Mouse (Mus musculus) MEL-GATA-1-ER (cell line): ENCODE measurements around the gene Pdzd2.
A peak's percentile ranks its signal among the peaks of the same experiment; 100 is the strongest.

Source experiments
- DNase-seq: peaks from one replicate; pipeline ENCODE4 v3.0.0-alpha.2; 2012; ENCODE audit warnings: low read depth; ENCODE audit errors: extremely low read depth

Gene Pdzd2

DNA sequence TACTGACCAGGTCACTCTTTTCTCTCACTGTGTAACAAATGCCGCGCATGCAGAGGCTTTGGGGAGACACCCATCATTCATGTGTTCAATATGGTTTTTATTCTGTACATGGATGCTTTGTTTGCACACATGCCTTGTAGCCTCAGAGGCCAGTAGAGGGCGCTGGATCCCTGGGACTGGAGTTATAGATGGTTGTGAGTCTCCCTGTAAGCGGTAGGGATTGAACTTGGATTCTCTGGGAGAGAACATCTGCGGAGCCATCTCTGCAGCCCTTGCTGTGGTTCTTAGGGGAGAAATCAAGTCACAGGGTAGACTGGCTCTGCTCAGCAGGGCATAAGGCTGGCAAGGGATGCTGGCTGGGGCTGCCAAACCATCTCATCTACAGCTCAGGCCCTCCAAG lies 161.4 kb downstream of the Pdzd2 start:
- peak; percentile 69 for DNase-seq

DNA sequence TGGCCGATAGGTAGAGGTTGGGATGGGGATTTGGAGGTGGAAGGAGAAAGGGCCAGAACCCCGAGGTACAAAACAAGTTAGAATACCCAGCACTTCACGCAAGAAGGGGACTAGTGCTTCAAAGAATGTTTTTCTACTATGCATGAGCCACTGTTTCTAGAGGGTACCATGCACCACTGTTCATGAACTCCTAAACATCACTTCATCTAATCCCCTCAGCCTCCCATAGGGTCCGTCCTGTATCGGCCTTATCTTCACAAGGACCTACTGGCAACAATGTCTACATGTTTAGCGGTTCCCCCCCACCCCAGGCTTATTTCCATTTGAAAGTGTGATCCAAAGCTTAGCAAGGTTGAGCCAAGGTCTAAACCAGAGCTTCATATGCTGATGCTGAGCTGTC lies 162.0 kb downstream of the Pdzd2 start:
- DNase-seq: no peak

DNA sequence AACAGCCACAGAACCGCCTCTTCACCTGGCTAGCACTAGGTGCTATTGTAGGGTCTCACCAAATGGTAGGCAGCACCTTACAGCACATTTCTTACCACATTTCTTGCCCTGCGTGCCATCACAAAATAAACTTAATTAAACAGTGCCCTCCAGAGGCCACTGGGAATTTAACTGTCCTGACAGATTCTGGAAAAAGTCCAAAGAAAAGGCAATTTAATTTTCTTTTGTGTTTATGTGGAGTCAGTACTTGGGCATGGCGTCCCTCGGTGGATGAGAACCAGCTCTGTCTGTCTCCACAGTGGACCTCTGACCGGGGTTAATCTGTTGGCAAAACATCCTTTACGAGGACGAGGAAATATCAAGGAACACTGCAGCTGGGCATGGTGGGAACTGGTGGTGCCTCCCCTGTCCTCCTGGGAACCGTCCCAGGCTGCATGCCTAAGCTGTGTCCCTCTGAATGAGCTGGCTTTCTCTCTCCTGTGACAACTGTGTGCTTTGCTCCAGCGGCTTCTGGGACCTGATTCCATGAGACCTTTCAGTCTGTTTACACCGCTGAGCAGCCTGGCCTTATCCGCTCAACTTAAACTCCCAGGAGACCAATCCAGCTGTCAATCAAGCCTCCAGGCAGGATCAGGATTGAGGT lies 162.5 kb downstream of the Pdzd2 start:
- peak; percentile 77 for DNase-seq

DNA sequence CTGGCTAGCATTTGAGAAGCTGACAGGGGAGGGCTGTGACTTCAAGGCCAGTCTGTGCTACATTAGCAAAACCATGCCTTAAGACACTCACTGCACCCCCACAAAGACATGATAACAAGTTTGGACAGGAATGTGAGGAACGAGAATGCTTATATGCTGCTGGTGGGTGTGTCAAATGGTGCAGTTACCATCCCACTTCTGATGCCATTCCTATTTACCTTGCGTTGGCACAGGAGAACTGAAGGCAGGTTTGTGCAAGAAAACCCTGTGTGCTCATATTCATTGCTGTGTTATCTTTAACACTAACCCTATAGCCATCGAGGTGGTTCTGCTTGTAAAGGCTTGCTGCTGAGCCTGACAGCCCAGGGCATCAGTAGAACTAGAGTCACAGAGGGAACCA lies 166.1 kb downstream of the Pdzd2 start:
- DNase-seq: no peak

DNA sequence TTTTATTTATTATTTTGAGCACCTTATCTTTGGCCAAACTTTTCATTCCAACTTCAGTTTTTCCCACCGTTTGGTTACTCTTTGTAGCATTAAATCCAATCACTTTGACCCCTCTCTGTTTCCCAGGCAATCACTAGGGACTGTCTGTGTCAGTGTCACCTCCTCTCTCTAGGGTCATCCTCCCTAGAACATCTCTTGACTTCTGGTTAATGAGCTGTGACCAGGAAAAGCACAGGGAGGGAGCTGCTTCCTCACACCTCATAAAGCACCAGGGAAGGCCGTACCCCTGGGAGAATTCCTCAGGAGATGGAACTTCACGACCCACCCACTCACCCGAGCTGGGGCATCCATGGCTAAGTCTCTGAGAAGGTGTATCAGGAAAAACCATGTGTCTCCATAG lies 168.6 kb downstream of the Pdzd2 start:
- no peak for DNase-seq

DNA sequence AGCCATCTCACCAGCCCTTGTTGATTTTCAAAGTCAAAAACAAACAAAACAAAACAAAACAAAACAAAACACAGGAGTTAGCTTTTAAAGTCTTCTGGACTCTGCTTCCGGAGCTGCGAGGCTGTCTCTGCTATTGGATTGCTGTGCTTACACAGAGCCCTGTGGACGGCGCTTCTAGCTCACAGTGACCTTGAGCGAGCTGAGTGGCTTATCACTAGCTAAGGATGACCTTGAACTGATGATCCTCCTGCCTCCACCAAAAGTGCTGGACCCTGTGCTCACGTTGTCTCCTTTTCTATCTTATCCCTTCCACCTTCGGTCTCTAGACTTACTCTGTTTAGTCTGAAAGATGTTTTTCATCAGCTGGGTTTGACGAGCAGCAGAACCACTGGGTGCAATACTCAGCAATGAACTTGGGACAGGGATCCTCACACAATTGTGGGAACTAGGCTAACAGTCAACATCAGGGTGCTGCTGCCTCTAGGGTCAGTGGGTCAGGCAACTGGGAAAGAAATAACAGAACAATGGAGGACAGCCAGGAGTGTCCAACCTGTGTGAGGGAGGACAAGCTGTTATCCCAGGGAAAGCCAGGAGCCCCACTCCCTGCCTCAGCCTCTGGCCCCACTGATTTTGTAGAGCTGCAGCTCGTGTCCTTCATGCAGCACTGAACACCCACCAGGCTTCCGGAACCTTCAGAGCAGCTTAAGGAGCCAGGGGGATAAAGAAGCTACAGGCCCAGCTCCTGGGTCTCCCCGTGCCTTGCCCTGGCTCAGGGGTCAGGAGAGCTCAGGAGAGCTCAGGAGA lies 172.9 kb downstream of the Pdzd2 start:
- no peak for DNase-seq

DNA sequence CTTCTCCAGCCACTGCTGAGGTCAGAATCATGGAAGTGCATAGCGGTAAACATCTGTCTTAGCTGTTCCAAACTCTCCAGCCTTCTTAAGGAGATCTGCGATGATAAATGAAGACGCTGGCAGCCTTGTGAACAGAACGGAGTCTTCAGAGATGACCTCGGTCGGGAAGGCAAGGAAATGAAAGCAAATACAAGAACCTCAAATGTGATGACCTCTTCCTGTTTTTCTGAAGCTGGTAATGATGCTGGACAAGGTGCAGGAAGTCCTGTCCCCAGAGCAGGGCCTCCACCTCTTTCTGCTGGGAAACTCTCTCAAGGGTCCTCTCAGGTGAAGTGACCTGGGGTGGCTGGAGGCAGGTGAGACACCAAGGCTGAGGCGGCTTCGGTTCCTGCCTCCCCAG lies 174.4 kb downstream of the Pdzd2 start:
- DNase-seq: no peak

DNA sequence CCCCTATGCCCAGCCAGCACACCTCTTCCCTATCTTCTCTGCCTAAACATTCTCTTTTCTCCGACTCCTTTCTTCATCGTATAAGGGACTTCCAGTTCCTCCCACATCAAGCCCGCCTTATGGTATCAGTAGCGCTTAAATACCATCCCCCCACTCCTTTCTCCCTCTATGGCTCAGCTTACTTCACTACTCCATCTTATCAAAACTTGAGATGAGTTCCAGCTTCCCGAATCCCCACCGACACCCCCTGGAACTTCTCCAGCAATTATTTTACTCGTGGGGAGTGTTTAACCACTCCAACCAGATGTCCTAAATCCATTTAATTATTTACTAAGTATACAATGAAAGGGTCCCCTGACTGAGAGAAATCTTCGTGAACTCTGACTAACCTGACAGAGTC lies 179.2 kb downstream of the Pdzd2 start:
- no peak for DNase-seq

DNA sequence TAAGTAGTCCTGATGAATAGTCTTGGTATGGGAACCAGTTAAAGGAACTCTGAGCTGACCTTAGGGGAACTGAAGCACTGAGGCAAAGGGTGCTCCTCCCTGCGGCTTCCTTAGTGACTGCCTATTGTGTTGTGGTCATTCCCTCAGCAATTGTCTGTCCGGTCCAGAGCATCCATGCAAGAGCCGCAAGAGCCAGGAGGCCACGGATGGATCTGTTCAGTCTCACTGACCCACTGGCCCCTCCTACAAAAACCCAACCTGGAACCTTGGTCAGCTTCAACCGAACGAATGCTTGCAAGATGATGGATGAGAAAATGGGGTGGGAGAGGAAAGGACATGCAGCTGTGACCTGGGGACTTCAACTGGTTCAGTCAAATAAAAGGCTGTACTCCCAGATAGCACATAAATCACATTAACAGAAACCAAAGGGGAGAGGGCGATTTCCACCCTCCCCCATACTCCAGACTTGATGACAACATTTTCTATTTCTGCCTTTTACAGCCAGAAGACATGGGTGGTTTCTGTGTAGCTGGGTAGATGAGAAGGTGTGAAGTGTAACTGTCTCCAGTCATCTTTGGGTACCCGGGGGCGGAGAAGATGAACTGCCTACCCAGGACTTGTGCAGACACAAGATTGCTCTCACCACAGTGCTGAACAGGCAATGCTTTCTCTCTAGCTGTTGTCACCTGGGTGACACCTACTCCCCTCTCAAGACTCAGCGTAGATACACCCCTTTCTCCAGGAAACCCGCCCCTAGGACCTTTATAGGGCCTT lies 181.9 kb downstream of the Pdzd2 start:
- DNase-seq: no peak

DNA sequence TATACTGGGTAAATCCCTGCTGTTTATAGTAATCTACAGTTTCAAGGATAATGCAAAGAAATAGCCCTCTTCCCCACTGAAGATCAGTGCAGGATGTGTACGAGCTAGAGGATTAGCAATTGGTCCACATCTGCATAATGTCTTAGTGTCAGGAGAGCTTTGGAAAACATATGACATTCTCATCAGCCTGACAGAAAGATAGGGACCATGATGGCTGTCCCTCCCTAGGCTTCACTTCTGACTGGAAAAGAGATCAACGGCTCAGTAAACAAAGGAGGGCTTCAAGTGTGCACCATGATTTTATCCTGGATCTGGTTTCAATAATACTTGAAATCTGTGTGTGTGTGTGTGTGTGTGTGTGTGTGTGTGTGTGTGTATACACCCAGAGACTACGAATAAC lies 186.5 kb downstream of the Pdzd2 start:
- no peak for DNase-seq

DNA sequence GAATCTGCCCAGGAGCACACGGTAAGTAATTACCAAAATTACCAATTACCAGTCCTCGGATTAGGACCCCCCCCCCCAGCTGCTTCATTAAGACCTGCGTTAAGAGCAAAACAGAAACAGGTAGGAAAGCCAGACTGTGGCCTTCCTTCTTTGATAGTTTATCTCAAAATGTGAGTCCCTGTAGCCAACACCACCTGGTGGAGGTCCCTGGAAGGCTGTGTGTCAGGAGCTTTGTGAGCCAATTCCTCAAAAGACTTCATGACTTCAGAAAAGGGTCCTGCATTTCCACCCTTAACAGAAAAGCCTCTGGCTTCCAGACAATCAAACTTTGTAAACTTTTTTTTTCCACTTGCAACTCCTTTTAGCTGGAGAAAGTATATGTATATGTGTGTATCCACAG lies 188.8 kb downstream of the Pdzd2 start:
- no peak for DNase-seq

DNA sequence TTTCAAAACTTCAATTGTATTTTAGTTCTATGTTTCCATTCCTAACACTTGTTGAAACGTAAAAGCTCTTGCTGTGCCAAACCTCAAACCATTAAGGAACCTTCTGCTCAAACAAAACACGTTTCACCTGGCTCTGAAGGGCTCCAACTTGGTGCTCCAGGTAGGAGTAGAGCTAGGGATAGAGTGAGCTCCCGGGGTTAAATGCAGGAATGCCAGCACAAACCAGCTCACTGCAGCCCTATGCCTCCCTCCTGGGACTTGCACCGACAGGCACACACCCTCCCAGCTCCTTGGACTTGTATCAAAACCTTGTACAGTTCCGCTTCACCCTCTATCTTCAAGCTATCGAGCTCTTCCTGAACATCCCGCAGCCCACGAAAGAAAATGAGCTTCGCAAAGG lies 189.3 kb downstream of the Pdzd2 start:
- no peak for DNase-seq

DNA sequence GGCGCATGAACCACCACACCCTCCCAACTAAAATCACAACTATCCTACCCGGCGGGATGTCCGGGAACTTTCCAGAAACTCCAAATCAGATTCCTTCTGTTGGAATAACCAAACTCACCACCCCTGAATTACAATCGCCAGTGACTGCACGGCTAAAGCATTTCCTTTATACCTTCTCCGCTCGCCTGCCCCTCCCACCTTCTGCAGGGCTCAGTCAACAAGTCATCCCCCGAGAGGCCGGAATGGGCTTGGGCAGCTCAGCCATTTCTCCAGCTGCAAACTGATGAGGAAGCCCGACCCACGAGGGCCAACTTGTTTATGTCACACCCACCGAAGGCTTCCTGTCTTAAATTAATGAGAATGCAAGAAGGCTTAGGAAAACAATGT lies 189.8 kb downstream of the Pdzd2 start:
- no peak for DNase-seq

DNA sequence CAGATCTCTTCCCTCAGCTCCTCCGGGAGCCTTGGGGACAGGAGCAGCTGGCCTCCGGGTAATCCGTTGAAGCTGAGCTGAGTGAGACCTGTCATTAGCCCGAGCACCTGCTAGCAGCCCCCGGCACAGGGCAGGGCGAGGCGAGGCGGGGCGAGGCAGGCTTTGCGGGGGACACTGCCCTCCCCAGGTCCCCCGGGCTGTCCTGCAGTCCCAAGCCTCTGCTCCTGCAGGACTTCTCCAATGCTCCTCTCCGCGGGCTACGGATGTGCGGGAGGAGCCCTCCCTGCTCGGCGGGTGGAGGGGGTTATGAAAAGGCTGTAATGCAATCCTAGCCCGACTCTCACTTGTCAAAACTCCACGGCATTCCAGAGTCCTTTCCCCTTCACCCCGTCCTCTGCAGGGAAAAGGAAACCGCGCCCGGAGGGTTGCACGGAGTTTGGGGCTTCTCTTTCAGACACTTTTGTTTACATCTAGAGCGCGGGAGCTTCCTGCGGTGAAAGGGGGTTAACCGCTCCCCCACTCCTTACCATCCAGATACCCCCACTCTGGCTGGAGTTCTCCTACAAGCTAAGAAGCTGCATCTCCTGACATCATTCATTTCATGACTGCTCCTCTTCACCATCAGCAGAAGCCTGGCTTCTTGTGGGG lies 190.3 kb downstream of the Pdzd2 start:
- DNase-seq: no peak

DNA sequence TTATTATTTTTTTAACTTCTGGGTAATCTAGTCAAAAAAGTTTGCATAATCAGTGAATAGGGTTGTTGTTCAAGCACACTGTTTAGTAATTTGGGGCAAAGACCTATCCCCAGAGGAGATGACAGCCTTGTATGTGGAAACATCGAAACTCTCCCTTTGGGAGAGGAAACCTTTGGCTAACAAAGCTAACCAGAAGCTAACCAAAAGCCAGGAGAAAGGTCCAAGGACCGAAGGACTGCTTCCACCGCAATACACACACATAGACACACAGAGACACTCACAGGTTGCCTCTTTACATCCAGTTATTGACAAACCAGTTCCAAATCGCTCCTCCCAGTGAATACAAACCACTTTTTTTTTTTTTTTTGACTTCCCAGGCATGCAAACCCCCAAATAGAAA lies 191.0 kb downstream of the Pdzd2 start:
- no peak for DNase-seq

DNA sequence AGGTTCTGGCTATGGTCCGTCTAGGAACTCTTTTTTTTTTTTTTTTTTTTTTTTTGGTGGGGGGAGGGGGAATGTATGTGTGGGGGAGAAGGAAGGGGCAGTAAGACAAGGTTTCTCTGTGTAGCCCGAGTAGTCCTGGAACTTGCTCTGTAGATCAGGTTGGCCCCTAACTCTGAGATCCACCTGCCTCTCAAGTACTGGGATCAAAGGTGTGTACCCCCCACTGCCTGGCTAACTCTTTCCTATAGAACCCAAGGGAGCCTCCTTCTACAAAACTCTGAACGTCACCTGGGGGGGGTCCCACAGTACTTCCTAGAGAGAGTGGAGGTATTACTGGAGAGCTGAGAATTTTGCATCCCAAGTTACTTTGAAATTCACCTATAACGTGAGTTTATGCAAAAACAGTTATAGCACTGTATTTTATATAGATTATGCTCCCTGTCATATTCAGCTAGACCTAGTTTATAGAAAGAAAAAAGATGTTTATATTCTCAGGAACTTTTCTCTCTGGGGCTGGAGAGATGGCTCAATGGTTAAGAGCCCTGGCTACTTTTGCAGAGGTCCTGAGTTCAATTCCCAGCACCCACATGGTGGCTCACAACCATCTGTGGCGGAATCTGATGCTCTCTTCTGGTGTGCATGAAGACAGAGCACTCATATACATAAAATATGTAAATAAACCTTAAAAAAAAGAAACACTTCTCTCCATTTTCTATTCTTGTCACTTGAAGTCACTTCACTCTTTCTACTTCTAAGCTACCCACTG lies 191.9 kb downstream of the Pdzd2 start:
- no peak for DNase-seq

DNA sequence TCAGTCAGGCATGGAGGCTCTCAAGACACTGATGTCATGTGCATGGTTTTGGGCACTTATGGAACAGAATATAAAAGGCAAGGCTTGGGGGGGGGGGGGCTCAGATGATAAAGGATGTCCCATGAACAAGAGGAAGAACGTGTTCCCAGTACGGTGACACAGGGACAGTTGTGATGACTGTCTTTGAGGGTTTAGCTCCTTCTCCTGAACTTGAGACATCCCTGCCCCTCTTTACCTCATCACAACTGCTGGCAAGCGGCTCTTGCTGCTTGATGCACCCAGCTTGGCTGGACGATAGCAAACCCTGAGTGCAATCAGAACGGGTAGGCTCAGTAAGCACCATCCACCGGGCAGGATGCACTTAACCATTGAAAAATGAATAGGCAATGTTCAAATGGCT lies 192.9 kb downstream of the Pdzd2 start:
- DNase-seq: no peak

DNA sequence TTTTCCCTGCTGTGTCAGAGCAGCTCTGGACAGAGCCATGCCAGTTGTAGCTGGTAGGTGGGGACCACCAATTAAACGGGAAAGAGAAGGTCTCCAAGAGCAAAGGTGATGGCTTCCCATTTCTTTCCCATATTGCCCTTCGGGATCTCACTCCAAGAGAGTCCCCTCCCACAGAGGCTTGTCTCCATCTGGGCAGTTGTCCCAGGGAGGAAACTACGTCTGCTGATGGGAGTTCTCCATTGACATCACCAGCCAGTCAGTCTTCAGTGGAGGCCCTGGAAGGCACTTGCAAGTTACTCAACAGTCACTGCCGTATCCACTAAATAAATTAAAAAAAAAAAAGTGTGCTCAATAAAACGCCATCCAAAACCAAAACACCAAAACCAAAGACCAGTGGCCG lies 194.1 kb downstream of the Pdzd2 start:
- no peak for DNase-seq

DNA sequence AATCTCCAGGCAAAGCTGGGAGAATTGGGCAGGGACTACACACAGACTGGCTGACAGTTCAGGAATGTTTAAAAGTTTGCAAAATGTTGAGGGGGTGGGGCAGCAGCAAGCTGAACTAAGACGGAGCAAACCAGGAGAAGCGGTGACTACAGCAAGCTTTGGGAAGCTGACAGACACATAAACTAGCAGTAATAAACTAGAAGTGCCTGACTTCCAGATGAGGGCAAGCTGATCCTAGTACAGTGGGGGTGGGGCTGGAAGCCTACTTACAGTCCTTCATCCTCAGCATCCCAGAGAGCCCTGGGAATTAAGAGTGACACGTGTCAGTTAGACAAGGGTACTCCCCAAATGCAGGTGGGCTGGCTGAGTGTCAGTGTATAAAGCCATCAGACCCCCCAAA lies 194.5 kb downstream of the Pdzd2 start:
- no peak for DNase-seq

DNA sequence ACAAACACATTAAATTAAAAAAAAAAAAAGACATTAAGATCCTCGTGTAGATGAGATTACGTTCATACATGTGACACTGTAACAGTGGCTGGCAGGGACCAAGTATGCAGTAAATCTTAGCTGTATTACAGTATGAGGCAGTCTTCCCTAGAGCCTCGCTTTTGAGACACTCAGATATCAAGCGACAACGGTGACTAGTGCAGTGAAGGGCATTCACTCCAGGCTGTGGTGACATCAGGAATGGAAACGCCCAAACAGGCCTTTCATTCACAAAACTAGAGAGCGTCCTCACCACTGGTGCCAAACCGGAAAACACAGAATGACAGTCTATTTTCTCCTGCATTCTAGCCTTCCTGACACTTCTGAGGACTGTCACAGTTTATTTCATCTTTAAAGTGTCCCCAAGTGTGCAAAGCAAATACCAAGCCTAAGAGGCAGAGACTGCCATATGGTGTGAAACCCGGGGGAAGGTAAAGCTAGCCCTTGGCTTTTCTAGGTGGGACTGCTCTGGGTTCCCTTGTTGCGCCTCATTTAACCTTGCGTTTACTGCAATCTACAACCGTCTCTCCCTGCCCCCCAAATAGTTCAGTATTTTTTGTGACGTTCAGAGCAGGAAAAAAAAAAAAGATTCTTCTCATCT lies 195.9 kb downstream of the Pdzd2 start:
- DNase-seq: no peak

DNA sequence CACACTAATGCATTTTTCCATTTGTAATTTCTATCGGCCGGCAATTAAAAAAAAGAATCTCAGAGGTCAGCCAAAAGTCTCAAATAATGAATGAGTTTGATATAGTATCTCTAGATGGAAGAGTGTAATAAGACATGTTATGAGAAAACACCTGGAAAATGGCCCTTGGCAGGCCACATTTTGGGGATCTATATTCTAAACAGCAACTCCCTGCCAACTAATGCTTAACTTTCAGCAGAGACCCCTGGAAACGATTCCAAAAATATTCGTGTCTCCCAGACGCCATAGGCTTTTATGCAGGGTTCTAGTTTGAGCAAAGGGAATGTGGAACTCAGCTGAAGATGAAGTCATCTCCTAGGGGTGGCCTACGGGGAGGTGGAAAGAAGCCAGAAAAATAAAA lies 197.4 kb downstream of the Pdzd2 start:
- no peak for DNase-seq
